Mouse (Mus musculus): ENCODE measurements at regions not wholly inside any gene's neighbourhood (a gene's known extent, or its start where the extent isn't known, plus 50 kb on each side); places are given as distances from the start of the nearest gene placed in this dataset.

DNA sequence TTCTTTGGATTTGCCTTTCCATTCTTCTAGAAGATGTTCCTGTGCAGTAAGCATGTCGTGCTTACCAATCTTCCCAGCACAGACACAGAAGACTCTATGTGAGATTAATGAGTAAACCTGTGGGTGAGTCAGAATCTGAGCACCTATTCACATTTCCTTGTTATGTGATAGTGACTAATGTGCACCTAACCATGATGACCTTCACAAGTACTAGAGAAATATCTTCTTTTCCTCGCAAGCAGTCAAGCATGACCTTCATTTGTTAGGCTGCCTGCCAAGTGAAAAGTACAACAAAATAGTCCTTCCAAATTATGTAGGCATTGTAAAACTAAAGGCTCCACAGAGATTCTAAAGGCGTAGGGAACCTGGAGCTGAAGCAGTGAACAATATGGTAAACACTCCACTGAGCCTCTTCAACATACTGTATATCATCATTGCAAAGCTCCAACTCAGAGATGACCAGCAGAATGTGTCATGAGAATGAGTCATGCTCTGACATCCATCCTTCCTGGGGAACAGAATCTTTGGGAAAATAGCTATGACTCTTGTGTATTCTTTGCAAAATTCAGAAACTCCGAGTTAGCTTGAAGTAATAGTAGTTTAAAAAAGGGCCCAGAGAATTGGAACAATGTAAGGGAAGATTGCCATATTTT is 480.0 kb upstream of the Slit2 start:
- H3K9me3 ChIP-seq (ENCODE audit: control insufficient read depth, low read length), result no peaks in the 10 kb centered on the region
- H3K36me3 ChIP-seq (ENCODE audit: control insufficient read depth, insufficient read depth, low read length), result no peaks in the 10 kb centered on the region
- no peaks in the 10 kb centered on the region for H3K4me1 ChIP-seq (replicated peaks; ENCODE audit: control insufficient read depth, insufficient read depth)
- H3K27me3 ChIP-seq (ENCODE audit: control insufficient read depth, insufficient read depth, low read length), result no peaks in the 10 kb centered on the region
- no peak overlapping the region for H3K9ac ChIP-seq (ENCODE audit: low read length)
- DNase-seq (ENCODE audit: low spot score), result no peak
- no peak for ATAC-seq (ENCODE audit: low FRiP score, low TSS enrichment)
- no peak for TF ChIP-seq EP300 (optimal IDR thresholded peaks at IDR 0.05)
- TF ChIP-seq CTCF (IDR thresholded peaks at IDR 0.05; ENCODE audit: low read depth), result no peak
- H3K27ac ChIP-seq (replicated peaks), result no peak overlapping the region
- H3K4me2 ChIP-seq (replicated peaks; ENCODE audit: low read depth), result no peak overlapping the region
- WGBS, result 66% methylated on average over 4 of the region's 4 CpGs
- H3K4me3 ChIP-seq (ENCODE audit: low read depth, low read length), result no peak overlapping the region

DNA sequence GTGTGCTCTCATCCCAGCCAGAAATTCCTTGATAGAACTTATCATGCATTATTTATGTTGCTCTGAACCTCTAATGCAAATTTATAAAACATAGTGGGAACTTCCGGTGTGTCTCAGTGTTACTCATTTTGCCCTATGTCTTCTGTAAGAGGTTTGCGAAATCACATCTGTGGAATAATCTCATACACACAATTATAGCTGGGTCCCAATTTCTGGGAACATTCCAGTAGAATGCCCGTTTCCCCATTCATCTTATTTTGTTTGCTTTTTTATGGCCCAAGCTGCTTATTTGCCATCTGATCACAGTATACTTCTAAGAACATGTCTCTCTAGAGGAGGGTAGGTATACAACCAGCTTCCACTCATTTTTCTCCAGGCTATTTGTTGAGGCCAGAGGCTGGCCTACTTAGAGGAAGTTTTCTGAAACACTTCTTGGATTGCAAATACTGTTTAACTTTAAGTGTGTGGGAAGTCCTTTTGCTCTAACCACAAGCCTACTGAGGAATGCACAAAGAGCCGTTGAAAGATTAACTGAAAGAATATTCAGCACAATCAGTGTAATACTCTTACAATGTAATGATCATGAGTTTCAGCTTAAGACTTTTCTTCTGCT is 474.1 kb upstream of the Slit2 start:
- Histone ChIP-seq H3K4me2 (replicated peaks; ENCODE audit: low read depth) (no peak overlapping the region), H3K36me3 (ENCODE audit: control insufficient read depth, insufficient read depth, low read length) (no peaks in the 10 kb centered on the region), H3K9me3 (ENCODE audit: control insufficient read depth, low read length) (no peaks in the 10 kb centered on the region), H3K4me3 (ENCODE audit: low read depth, low read length) (no peak overlapping the region), H3K27ac (replicated peaks) (no peak overlapping the region), H3K27me3 (ENCODE audit: control insufficient read depth, insufficient read depth, low read length) (no peaks in the 10 kb centered on the region), H3K9ac (ENCODE audit: low read length) (no peak overlapping the region), H3K4me1 (replicated peaks; ENCODE audit: control insufficient read depth, insufficient read depth) (no peaks in the 10 kb centered on the region)
- 59% methylated on average over 4 of the region's 4 CpGs for WGBS
- ATAC-seq (ENCODE audit: low FRiP score, low TSS enrichment) (no peak), DNase-seq (ENCODE audit: low spot score) (no peak)
- TF ChIP-seq EP300 (optimal IDR thresholded peaks at IDR 0.05) (no peak), CTCF (IDR thresholded peaks at IDR 0.05; ENCODE audit: low read depth) (no peak)

DNA sequence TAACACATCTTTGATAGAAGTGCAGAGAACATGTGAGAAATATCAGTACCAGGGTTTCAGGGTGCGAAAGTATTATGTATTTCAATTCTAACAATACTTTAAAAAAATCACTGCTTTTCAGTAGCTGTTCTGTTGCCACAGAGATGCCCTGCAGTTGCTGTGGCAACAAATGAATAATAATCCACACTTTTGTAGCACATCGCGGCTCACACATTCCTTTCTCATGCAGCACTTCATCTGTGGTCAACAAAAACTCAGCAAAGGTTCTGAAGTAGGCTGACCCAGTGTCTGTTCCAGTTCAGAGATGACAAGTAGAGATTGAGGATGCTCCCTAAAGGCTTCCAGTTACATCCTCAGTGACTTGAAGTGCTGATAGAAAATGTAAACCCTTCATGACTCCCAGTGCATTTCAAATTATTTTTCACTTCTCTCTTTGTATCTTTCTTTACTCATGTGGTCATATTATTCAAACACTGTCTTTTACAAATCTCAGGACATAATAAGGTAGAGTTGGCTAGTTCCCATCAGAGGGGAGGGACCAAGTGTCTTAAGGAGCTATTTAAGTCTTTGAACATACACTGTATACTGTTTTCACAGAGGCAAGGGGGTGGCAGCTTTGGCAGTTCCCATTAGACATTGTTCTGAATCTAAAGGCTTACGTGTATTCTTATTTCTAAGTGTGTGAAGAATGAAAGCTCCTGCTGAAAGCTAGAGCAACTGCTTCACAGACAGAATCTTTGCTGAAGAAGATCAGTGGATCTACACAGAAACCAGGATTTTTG is 460.6 kb upstream of the Slit2 start:
- DNase-seq (ENCODE audit: low spot score), result no peak
- H3K4me2 ChIP-seq (replicated peaks; ENCODE audit: low read depth), result no peak overlapping the region
- H3K9ac ChIP-seq (ENCODE audit: low read length), result no peak overlapping the region
- no peak overlapping the region for H3K27ac ChIP-seq (replicated peaks)
- no peaks in the 10 kb centered on the region for H3K27me3 ChIP-seq (ENCODE audit: control insufficient read depth, insufficient read depth, low read length)
- no peaks in the 10 kb centered on the region for H3K36me3 ChIP-seq (ENCODE audit: control insufficient read depth, insufficient read depth, low read length)
- H3K9me3 ChIP-seq (ENCODE audit: control insufficient read depth, low read length), result no peaks in the 10 kb centered on the region
- TF ChIP-seq EP300 (optimal IDR thresholded peaks at IDR 0.05) (no peak), CTCF (IDR thresholded peaks at IDR 0.05; ENCODE audit: low read depth) (no peak)
- no peak overlapping the region for H3K4me3 ChIP-seq (ENCODE audit: low read depth, low read length)
- no peaks in the 10 kb centered on the region for H3K4me1 ChIP-seq (replicated peaks; ENCODE audit: control insufficient read depth, insufficient read depth)
- WGBS, result 65% methylated on average over 4 of the region's 4 CpGs
- ATAC-seq (ENCODE audit: low FRiP score, low TSS enrichment), result no peak

DNA sequence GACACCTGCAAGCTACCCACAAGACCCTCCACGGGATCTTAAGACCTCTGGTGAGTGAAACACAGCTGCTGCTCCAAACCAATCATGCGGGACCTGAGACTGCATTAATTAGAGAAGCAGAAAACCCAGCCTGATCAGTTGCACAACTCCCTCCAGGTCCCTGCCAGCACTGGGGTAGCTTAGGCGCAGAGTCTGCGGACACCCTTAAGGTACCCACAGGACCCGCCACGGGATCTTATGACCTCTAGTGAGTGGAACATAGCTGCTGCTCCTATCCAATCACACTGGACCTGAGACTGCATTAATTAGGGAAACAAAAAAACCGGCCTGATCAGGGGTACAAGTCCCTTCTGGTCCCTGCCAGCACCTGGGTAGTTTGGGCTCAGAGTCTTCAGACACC is 454.3 kb upstream of the Slit2 start:
- H3K9me3 ChIP-seq (ENCODE audit: control insufficient read depth, low read length), result no peaks in the 10 kb centered on the region
- ATAC-seq (ENCODE audit: low FRiP score, low TSS enrichment) (no peak), DNase-seq (ENCODE audit: low spot score) (no peak)
- TF ChIP-seq CTCF (IDR thresholded peaks at IDR 0.05; ENCODE audit: low read depth) (no peak), EP300 (optimal IDR thresholded peaks at IDR 0.05) (no peak)
- no peak overlapping the region for H3K9ac ChIP-seq (ENCODE audit: low read length)
- H3K36me3 ChIP-seq (ENCODE audit: control insufficient read depth, insufficient read depth, low read length), result no peaks in the 10 kb centered on the region
- no peak overlapping the region for H3K4me3 ChIP-seq (ENCODE audit: low read depth, low read length)
- no peak overlapping the region for H3K27ac ChIP-seq (replicated peaks)
- 88% methylated on average over 7 of the region's 7 CpGs for WGBS
- H3K4me1 ChIP-seq (replicated peaks; ENCODE audit: control insufficient read depth, insufficient read depth), result no peaks in the 10 kb centered on the region
- no peak overlapping the region for H3K4me2 ChIP-seq (replicated peaks; ENCODE audit: low read depth)
- H3K27me3 ChIP-seq (ENCODE audit: control insufficient read depth, insufficient read depth, low read length), result no peaks in the 10 kb centered on the region

DNA sequence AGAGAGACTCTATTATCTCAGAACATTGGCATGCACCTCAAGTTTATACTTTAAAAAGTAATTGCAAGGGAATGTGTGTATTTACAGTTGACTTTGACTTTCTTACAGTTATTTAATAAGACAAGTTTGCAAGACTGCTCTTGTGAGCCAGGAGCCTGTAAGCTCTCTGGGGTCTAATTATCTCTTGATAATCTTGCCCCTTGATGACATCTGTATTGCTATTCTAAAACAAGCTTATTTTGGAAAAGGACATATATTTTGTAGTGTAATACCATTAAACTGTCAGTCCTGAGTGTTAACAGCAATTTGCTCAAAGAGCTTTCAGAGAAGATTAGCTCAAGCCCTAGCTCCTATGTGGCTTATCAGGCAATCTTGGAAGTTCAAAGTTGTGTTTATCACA is 445.4 kb upstream of the Slit2 start:
- no peaks in the 10 kb centered on the region for H3K36me3 ChIP-seq (ENCODE audit: control insufficient read depth, insufficient read depth, low read length)
- H3K9me3 ChIP-seq (ENCODE audit: control insufficient read depth, low read length), result no peaks in the 10 kb centered on the region
- H3K4me1 ChIP-seq (replicated peaks; ENCODE audit: control insufficient read depth, insufficient read depth), result no peaks in the 10 kb centered on the region
- DNase-seq (ENCODE audit: low spot score), result no peak
- TF ChIP-seq EP300 (optimal IDR thresholded peaks at IDR 0.05) (no peak), CTCF (IDR thresholded peaks at IDR 0.05; ENCODE audit: low read depth) (no peak)
- no peak overlapping the region for H3K27ac ChIP-seq (replicated peaks)
- no peak overlapping the region for H3K4me3 ChIP-seq (ENCODE audit: low read depth, low read length)
- H3K27me3 ChIP-seq (ENCODE audit: control insufficient read depth, insufficient read depth, low read length), result no peaks in the 10 kb centered on the region
- H3K4me2 ChIP-seq (replicated peaks; ENCODE audit: low read depth), result no peak overlapping the region
- no peak for ATAC-seq (ENCODE audit: low FRiP score, low TSS enrichment)
- no peak overlapping the region for H3K9ac ChIP-seq (ENCODE audit: low read length)

DNA sequence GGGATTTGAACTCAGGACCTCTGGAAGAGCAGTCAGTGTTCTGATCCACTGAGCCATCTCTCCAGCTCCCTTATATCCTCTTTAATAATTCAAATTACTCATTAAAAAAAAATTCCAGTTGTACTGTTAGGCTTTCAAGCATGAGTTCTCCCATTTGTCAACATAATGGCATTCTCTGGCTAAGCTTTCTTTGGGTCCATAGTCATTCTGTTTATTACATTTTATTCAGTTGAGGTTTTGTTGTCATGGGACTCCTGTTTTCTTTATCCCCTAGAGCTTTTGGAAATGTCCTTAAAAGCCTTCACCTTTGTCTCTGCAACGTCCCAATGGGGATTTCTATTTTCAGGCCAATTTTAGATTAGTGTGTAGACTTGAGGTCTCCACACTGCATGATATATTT is 440.7 kb upstream of the Slit2 start:
- no peaks in the 10 kb centered on the region for H3K36me3 ChIP-seq (ENCODE audit: control insufficient read depth, insufficient read depth, low read length)
- DNase-seq (ENCODE audit: low spot score) (no peak), ATAC-seq (ENCODE audit: low FRiP score, low TSS enrichment) (no peak)
- no peak overlapping the region for H3K9ac ChIP-seq (ENCODE audit: low read length)
- no peaks in the 10 kb centered on the region for H3K4me1 ChIP-seq (replicated peaks; ENCODE audit: control insufficient read depth, insufficient read depth)
- no peaks in the 10 kb centered on the region for H3K9me3 ChIP-seq (ENCODE audit: control insufficient read depth, low read length)
- WGBS, result 70% methylated on average over 1 of the region's 1 CpGs
- H3K27me3 ChIP-seq (ENCODE audit: control insufficient read depth, insufficient read depth, low read length), result no peaks in the 10 kb centered on the region
- no peak overlapping the region for H3K27ac ChIP-seq (replicated peaks)
- TF ChIP-seq CTCF (IDR thresholded peaks at IDR 0.05; ENCODE audit: low read depth), result no peak
- no peak overlapping the region for H3K4me2 ChIP-seq (replicated peaks; ENCODE audit: low read depth)
- H3K4me3 ChIP-seq (ENCODE audit: low read depth, low read length), result no peak overlapping the region
